In the genomic region with DNA sequence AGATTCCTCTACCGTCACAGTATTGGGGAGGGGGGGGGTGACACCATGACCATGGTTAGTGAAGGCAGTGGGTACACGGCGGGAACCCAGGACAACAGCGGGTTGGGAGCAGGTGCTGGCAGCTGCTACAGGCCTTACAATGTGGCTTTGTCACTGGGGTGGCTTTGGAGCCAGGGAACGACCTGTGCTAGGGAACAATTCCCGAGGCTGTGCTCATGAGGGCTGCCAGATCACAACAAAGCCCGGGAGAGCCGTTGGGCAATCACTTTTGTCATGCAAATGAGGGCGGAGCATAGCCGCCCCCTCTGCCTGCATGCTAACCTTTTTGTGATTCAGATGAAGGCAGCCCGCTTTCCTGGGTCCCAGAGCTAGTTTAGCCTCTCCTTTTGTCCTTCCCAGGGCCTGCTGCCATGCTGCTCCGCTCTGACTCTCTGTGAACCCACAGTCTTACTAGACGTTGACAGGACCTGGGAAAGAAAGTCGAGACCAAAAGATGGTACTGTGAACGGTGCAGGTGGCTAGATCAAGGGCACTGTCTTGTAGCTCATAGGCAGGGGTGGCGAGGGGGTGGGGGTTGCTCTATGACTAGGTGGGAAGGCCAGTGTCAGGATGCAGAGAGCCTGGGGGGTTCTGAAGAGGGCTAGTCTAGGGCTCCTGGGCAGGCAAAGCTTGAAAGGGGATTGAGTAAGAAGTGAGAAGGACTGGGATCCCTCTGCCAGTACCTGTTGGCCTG, we compare ENCODE assay signal across 9 mouse cellular contexts. TPM values are rescaled to one million over a fixed set of nuclear protein-coding genes. Genes with fewer than 3 reads are reported as not detected.
DNase-seq lines count a peak whose midpoint lies in the region; ATAC-seq lines count a peak whose summit lies in the region.
"Had no signal": no experiment of that assay in that cellular context is flagged by ENCODE, and none has a peak within 500 bp of the region (broad histone marks: within the 10 kb centered on the region; RNA-seq: fewer than 3 reads in every experiment).

No protein-coding gene starts in this region.

- 35% methylated on average over 16 of the region's 16 CpGs for WGBS in heart, embryonic 16.5 days
- WGBS in hindbrain, embryonic 16.5 days: 12% methylated on average over 16 of the region's 16 CpGs
- WGBS in lung, embryonic 16.5 days: 26% methylated on average over 16 of the region's 16 CpGs
- 28% methylated on average over 16 of the region's 16 CpGs for WGBS in stomach, embryonic 14.5 days

- H3K9ac ChIP-seq in heart, embryonic 16.5 days (ENCODE audit: low read length): no peak overlapping the region
- H3K9ac ChIP-seq in hindbrain, embryonic 16.5 days (ENCODE audit: low read depth, low read length): peak overlapping the region; percentile 7; the same call in 1 of the 2 replicates
- H3K9ac ChIP-seq in lung, embryonic 16.5 days (ENCODE audit: low read length): no peak overlapping the region
- H3K9ac ChIP-seq in stomach, embryonic 14.5 days (replicated peaks; ENCODE audit: low read depth, low read length): no peak overlapping the region

- H3K27me3 ChIP-seq in heart, embryonic 16.5 days (ENCODE audit: control insufficient read depth, insufficient read depth, low read length): no peaks in the 10 kb centered on the region
- H3K27me3 ChIP-seq in hindbrain, embryonic 16.5 days (replicated peaks; ENCODE audit: control insufficient read depth, insufficient read depth, low read length): no peaks in the 10 kb centered on the region
- H3K27me3 ChIP-seq in lung, embryonic 16.5 days (ENCODE audit: control insufficient read depth, insufficient read depth, low read depth, low read length): no peaks in the 10 kb centered on the region
- H3K27me3 ChIP-seq in stomach, embryonic 14.5 days (ENCODE audit: control insufficient read depth, insufficient read depth, low read length): no peaks in the 10 kb centered on the region

- no peaks in the 10 kb centered on the region for H3K9me3 ChIP-seq in heart, embryonic 16.5 days (replicated peaks; ENCODE audit: control insufficient read depth, low read length)
- H3K9me3 ChIP-seq in hindbrain, embryonic 16.5 days (ENCODE audit: control insufficient read depth, low read length): no peaks in the 10 kb centered on the region
- H3K9me3 ChIP-seq in lung, embryonic 16.5 days (ENCODE audit: control insufficient read depth, low read length): no peaks in the 10 kb centered on the region
- no peaks in the 10 kb centered on the region for H3K9me3 ChIP-seq in stomach, embryonic 14.5 days (ENCODE audit: control insufficient read depth, low read depth, low read length)

- H3K36me3 ChIP-seq in heart, embryonic 16.5 days (ENCODE audit: control insufficient read depth, insufficient read depth): no peaks in the 10 kb centered on the region
- no peaks in the 10 kb centered on the region for H3K36me3 ChIP-seq in hindbrain, embryonic 16.5 days (ENCODE audit: control insufficient read depth, insufficient read depth, low read length)
- no peaks in the 10 kb centered on the region for H3K36me3 ChIP-seq in lung, embryonic 16.5 days (ENCODE audit: control insufficient read depth, insufficient read depth, low read length)
- H3K36me3 ChIP-seq in stomach, embryonic 14.5 days (ENCODE audit: control insufficient read depth, insufficient read depth, low read length): no peaks in the 10 kb centered on the region

- H3K4me1 ChIP-seq in heart, embryonic 16.5 days (ENCODE audit: control insufficient read depth, insufficient read depth, low read length): peaks cover 13% of the 10 kb centered on the region; the same call in 1 of the 2 replicates
- H3K4me1 ChIP-seq in hindbrain, embryonic 16.5 days (ENCODE audit: control insufficient read depth, insufficient read depth, low read depth, low read length): peaks cover 18% of the 10 kb centered on the region
- H3K4me1 ChIP-seq in lung, embryonic 16.5 days (replicated peaks; ENCODE audit: control insufficient read depth, insufficient read depth, low read length): 0 out of 2 replicates have a peak, but pooled peaks cover 4% of the 10 kb centered on the region
- no peaks in the 10 kb centered on the region for H3K4me1 ChIP-seq in stomach, embryonic 14.5 days (ENCODE audit: control insufficient read depth, insufficient read depth, low read length)

- H3K27ac ChIP-seq in heart, embryonic 16.5 days (ENCODE audit: low read length): peak overlapping the region; percentile 29; the same call in 1 of the 2 replicates
- peak overlapping the region; percentile 40 for H3K27ac ChIP-seq in hindbrain, embryonic 16.5 days (ENCODE audit: low read depth, low read length)
- no peak overlapping the region for H3K27ac ChIP-seq in lung, embryonic 16.5 days (ENCODE audit: low read length)
- no peak overlapping the region for H3K27ac ChIP-seq in stomach, embryonic 14.5 days (ENCODE audit: low read length)

- H3K4me2 ChIP-seq in heart, embryonic 16.5 days (ENCODE audit: low read depth, low read length): 0 out of 2 replicates have a peak overlapping the region, but pooled peaks have one; percentile 7
- H3K4me2 ChIP-seq in hindbrain, embryonic 16.5 days (ENCODE audit: low read length): no peak overlapping the region
- H3K4me2 ChIP-seq in lung, embryonic 16.5 days (ENCODE audit: low read depth, low read length): no peak overlapping the region
- H3K4me2 ChIP-seq in stomach, embryonic 14.5 days (replicated peaks; ENCODE audit: low read depth, low read length): no peak overlapping the region

- DNase-seq in heart, postnatal 36 days: no peak
- peak; percentile 35 for DNase-seq in embryo, embryonic 11.5 days (ENCODE audit: low read depth, low spot score)
- no peak for DNase-seq in heart, postnatal 4 days
- no peak for DNase-seq in adipocyte (ENCODE audit: low spot score)

- intact Hi-C loops in heart, postnatal 36 days (cut with DNase I): no loop called here

- H3K4me3 ChIP-seq in heart, embryonic 16.5 days (ENCODE audit: low read length): no peak overlapping the region
- no peak overlapping the region for H3K4me3 ChIP-seq in hindbrain, embryonic 16.5 days (ENCODE audit: low read length)
- H3K4me3 ChIP-seq in lung, embryonic 16.5 days (ENCODE audit: low read length): no peak overlapping the region
- no peak overlapping the region for H3K4me3 ChIP-seq in stomach, embryonic 14.5 days (ENCODE audit: low read depth, low read length)

- no peak for ATAC-seq in heart, embryonic 16.5 days (replicated peaks; ENCODE audit: extremely low read depth, insufficient read depth, low FRiP score)
- ATAC-seq in hindbrain, embryonic 16.5 days: peak; percentile 78
- ATAC-seq in lung, embryonic 16.5 days (ENCODE audit: low read depth): 0 out of 2 replicates have a peak, but pooled peaks have one; percentile 18
- ATAC-seq in stomach, embryonic 14.5 days (ENCODE audit: insufficient number of reproducible peaks, insufficient read depth, low FRiP score, low read depth): 0 out of 2 replicates have a peak, but pooled peaks have one; percentile 26

RNA-seq across cellular contexts. Expression of a gene that starts 18.4 kb away (rescaled TPM):
- polyA plus RNA-seq in heart, embryonic 16.5 days (2015; fragmentation: Nextera tagmentation; extraction: Ambion mirVana): 24.2 and 26.7 TPM in 2 replicates
- total RNA-seq in heart, postnatal 36 days (2021): 10 to 100 TPM; 49.2 to 58.7 TPM
- 22.1 and 23.9 TPM in 2 replicates for polyA plus RNA-seq in hindbrain, embryonic 16.5 days (2015; fragmentation: Nextera tagmentation; extraction: Ambion mirVana)
- 39.0 and 40.1 TPM in 2 replicates for polyA plus RNA-seq in lung, embryonic 16.5 days (2015; fragmentation: Nextera tagmentation; extraction: Ambion mirVana)
- polyA plus RNA-seq in stomach, embryonic 14.5 days (2014; fragmentation: Nextera tagmentation; extraction: Ambion mirVana): 35.5 and 38.5 TPM in 2 replicates
- total RNA-seq in heart, postnatal 4 days (2021): 10 to 100 TPM; 52.1 to 53.2 TPM

RNA-seq across cellular contexts. Expression of a gene that starts 40.5 kb away (rescaled TPM):
- 0.18 TPM in 1 of 2 replicates, not detected in the other for polyA plus RNA-seq in heart, embryonic 16.5 days (2015; fragmentation: Nextera tagmentation; extraction: Ambion mirVana)
- not detected for total RNA-seq in heart, postnatal 36 days (2021)
- polyA plus RNA-seq in hindbrain, embryonic 16.5 days (2015; fragmentation: Nextera tagmentation; extraction: Ambion mirVana): not detected in 2 replicates
- not detected in 2 replicates for polyA plus RNA-seq in lung, embryonic 16.5 days (2015; fragmentation: Nextera tagmentation; extraction: Ambion mirVana)
- polyA plus RNA-seq in stomach, embryonic 14.5 days (2014; fragmentation: Nextera tagmentation; extraction: Ambion mirVana): 0.25 and 0.34 TPM in 2 replicates
- not detected for total RNA-seq in heart, postnatal 4 days (2021)
- total RNA-seq: left cerebral cortex, adult 8-10 months had no signal

Comparison
In these comparisons a context has a peak if more than half of its experiments do, and no peak if none do; other contexts are left out.
1. H3K27ac ChIP-seq: peak in heart, embryonic 16.5 days (single experiment) and hindbrain, embryonic 16.5 days (single experiment); none in lung, embryonic 16.5 days (single experiment) and stomach, embryonic 14.5 days (single experiment).